Mouse (Mus musculus): ENCODE data around the gene Slc20a1.
A peak's percentile ranks its signal among the peaks of the same experiment; 100 is the strongest.

The Slc20a1 gene

GRCm38 (mm10) chr2:129225251-129225819 lies 26.8 kb downstream of the Slc20a1 start:
- DNase-seq (ENCODE audit: extremely low read depth, insufficient read length, low spot score) = no peak

GRCm38 (mm10) chr2:129226296-129226851 lies 27.8 kb downstream of the Slc20a1 start:
- no peak for DNase-seq (ENCODE audit: extremely low read depth, insufficient read length, low spot score)

- DNase-seq (ENCODE audit: extremely low read depth, insufficient read length, low spot score) = no peak
Observed at GRCm38 (mm10) chr2:129227011-129227529, 28.5 kb downstream of the Slc20a1 start.

- no peak for DNase-seq (ENCODE audit: extremely low read depth, insufficient read length, low spot score)
Observed at GRCm38 (mm10) chr2:129227709-129228108, 29.1 kb downstream of the Slc20a1 start.

- DNase-seq (ENCODE audit: extremely low read depth, insufficient read length, low spot score) = no peak
Observed at GRCm38 (mm10) chr2:129228571-129228970, 30.0 kb downstream of the Slc20a1 start.

GRCm38 (mm10) chr2:129229316-129229715 lies 30.8 kb downstream of the Slc20a1 start:
- DNase-seq (ENCODE audit: extremely low read depth, insufficient read length, low spot score) = no peak

- DNase-seq (ENCODE audit: extremely low read depth, insufficient read length, low spot score) = no peak
Observed at GRCm38 (mm10) chr2:129232023-129232422, 33.5 kb downstream of the Slc20a1 start.

GRCm38 (mm10) chr2:129232484-129232883 lies 33.9 kb downstream of the Slc20a1 start:
- DNase-seq (ENCODE audit: extremely low read depth, insufficient read length, low spot score) = peak; percentile 47

GRCm38 (mm10) chr2:129233218-129233617 lies 34.7 kb downstream of the Slc20a1 start:
- no peak for DNase-seq (ENCODE audit: extremely low read depth, insufficient read length, low spot score)

- DNase-seq (ENCODE audit: extremely low read depth, insufficient read length, low spot score) = no peak
Observed at GRCm38 (mm10) chr2:129233803-129234477, 35.4 kb downstream of the Slc20a1 start.

GRCm38 (mm10) chr2:129234731-129235130 lies 36.2 kb downstream of the Slc20a1 start:
- DNase-seq (ENCODE audit: extremely low read depth, insufficient read length, low spot score) = no peak

GRCm38 (mm10) chr2:129236526-129236925 lies 38.0 kb downstream of the Slc20a1 start:
- no peak for DNase-seq (ENCODE audit: extremely low read depth, insufficient read length, low spot score)

GRCm38 (mm10) chr2:129240726-129241432 lies 42.3 kb downstream of the Slc20a1 start:
- no peak for DNase-seq (ENCODE audit: extremely low read depth, insufficient read length, low spot score)

GRCm38 (mm10) chr2:129241845-129242833 lies 43.6 kb downstream of the Slc20a1 start:
- no peak for DNase-seq (ENCODE audit: extremely low read depth, insufficient read length, low spot score)

- no peak for DNase-seq (ENCODE audit: extremely low read depth, insufficient read length, low spot score)
Observed at GRCm38 (mm10) chr2:129243005-129243404, 44.4 kb downstream of the Slc20a1 start.

- DNase-seq (ENCODE audit: extremely low read depth, insufficient read length, low spot score) = no peak
Observed at GRCm38 (mm10) chr2:129243786-129244185, 45.2 kb downstream of the Slc20a1 start.

- no peak for DNase-seq (ENCODE audit: extremely low read depth, insufficient read length, low spot score)
Observed at GRCm38 (mm10) chr2:129244446-129245120, 46.0 kb downstream of the Slc20a1 start.

GRCm38 (mm10) chr2:129245618-129246017 lies 47.1 kb downstream of the Slc20a1 start:
- no peak for DNase-seq (ENCODE audit: extremely low read depth, insufficient read length, low spot score)

- no peak for DNase-seq (ENCODE audit: extremely low read depth, insufficient read length, low spot score)
Observed at GRCm38 (mm10) chr2:129246436-129246835, 47.9 kb downstream of the Slc20a1 start.

- DNase-seq (ENCODE audit: extremely low read depth, insufficient read length, low spot score) = no peak
Observed at GRCm38 (mm10) chr2:129246924-129247323, 48.4 kb downstream of the Slc20a1 start.
